Mouse (Mus musculus) liver, embryonic 15.5 days (tissue): ENCODE data around the gene Kmt5a. TPM values are rescaled to one million over a fixed set of nuclear protein-coding genes. Genes with fewer than 3 reads are reported as not detected.
"Not testable (repeated sequence)": the region's sequence is repeated elsewhere in the genome, so short reads cannot be mapped to it uniquely, and the experiment has no call there.

Experiments
- ATAC-seq: fragments of 200-750 bp; cut with Nextera tagmentation; 2 replicates; pipeline ENCODE4 v1.8.0; 2017; ENCODE audit warnings: moderate number of reproducible peaks, mild to moderate bottlenecking, moderate library complexity; ENCODE audit not compliant: insufficient read depth
- H3K27ac ChIP-seq: fragments of 300-500 bp; sonication (generic); replicated peaks from 2 replicates; pipeline ENCODE4 v1.5.1; 2015; ENCODE audit warnings: mild to moderate bottlenecking, inconsistent platforms
- H3K27me3 ChIP-seq: fragments of 300-500 bp; sonication (generic); 2 replicates; pipeline ENCODE4 v1.6.1; 2015; ENCODE audit warnings: mild to moderate bottlenecking, inconsistent platforms
- H3K36me3 ChIP-seq: fragments of 300-500 bp; sonication (generic); replicated peaks from 2 replicates; pipeline ENCODE4 v1.6.1; 2015; ENCODE audit warnings: moderate library complexity, mild to moderate bottlenecking, inconsistent platforms
- H3K4me1 ChIP-seq: fragments of 300-500 bp; sonication (generic); replicated peaks from 2 replicates; pipeline ENCODE4 v1.6.1; 2015; ENCODE audit warnings: inconsistent platforms
- H3K4me2 ChIP-seq: fragments of 300-500 bp; sonication (generic); 2 replicates; pipeline ENCODE4 v1.6.1; 2015; ENCODE audit warnings: moderate library complexity, mild to moderate bottlenecking, inconsistent platforms
- H3K4me3 ChIP-seq: fragments of 300-500 bp; sonication (generic); replicated peaks from 2 replicates; pipeline ENCODE4 v1.5.1; 2015; ENCODE audit warnings: mild to moderate bottlenecking, inconsistent platforms
- H3K9ac ChIP-seq: fragments of 300-500 bp; sonication (generic); 2 replicates; pipeline ENCODE4 v1.6.1; 2015; ENCODE audit warnings: moderate library complexity, mild to moderate bottlenecking, inconsistent platforms
- H3K9me3 ChIP-seq: fragments of 300-500 bp; sonication (generic); replicated peaks from 2 replicates; pipeline ENCODE4 v1.6.1; 2016; ENCODE audit warnings: inconsistent platforms
- WGBS: fragments of 180-500 bp; shearing (Covaris S2); methylation state at CpG from one replicate; pipeline ENCODE4 v1.1.7; 2015; ENCODE audit warnings: mixed read lengths; ENCODE audit not compliant: insufficient replicate concordance; 5-methylcytosine and 5-hydroxymethylcytosine counted together
- polyA plus RNA-seq: library from polyadenylated mRNA; unstranded; fragments of >200 nt; fragmentation: Nextera tagmentation; extraction: Ambion mirVana; gene quantifications from 2 replicates; pipeline ENCODE4 v1.2.1, GENCODE M21; 2015

Kmt5a gene
- polyA plus RNA-seq, 1 experiment from 2014 or later = 60.1 TPM

GRCm38 (mm10) chr5:124446301-124446881 lies 6.7 kb downstream of the Kmt5a start:
- peaks cover 59% of the 10 kb centered on the region for H3K36me3 ChIP-seq
- H3K4me2 ChIP-seq = peak overlapping the region; percentile 99
- no peaks in the 10 kb centered on the region for H3K27me3 ChIP-seq
- peak overlapping the region; percentile 93 for H3K9ac ChIP-seq
- peaks cover 94% of the 10 kb centered on the region for H3K4me1 ChIP-seq
- H3K27ac ChIP-seq = peak overlapping the region; percentile 93
- peak overlapping the region; percentile 89 for H3K4me3 ChIP-seq
- no peaks in the 10 kb centered on the region for H3K9me3 ChIP-seq
- ATAC-seq = peak; percentile 67
- WGBS = under 1% methylated on average over 15 of the region's 15 CpGs

DNA sequence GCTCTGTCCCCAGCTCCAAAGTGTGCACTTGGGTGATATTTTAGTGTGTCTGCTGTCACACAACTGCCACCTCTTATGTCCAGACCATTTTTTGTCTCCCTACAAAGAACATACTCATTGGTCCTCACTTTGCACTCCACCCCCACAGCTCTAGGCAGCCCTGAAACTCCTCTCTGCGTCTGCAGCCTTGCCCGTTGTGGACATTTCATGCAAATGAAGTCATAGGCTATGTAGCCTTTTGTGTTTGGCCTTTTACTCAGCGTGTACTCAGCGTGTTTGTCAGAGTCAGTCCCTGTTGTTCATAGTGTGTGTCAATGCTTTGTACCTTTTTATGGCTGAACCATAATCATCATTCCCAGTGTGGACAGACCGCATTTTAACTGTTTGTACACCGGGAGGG lies 9.8 kb downstream of the Kmt5a start:
- peak overlapping the region; percentile 27 for H3K4me2 ChIP-seq

DNA sequence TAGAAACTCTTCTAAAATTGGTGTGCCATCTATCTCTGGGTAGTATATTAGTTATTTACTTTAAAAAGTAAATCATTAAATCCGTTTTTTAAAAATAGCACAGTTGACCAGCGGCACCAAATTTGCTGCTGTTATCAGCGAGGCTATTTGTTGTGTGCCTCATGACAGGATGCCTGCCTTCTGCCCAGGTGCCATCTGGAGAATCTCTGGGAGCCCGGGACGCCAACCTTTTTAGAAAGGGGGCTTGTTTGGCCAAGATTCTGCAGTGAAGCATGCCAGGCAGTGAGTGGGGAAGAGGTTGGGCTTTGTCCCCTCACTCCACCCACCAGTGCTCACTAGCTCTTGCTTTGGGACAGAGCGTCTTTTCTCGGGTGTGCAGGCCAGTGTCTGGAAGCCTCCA lies 10.3 kb downstream of the Kmt5a start:
- 68% methylated on average over 7 of the region's 7 CpGs for WGBS
- peak overlapping the region; percentile 7; the same call in 1 of the 2 replicates for H3K4me3 ChIP-seq
- ATAC-seq = no peak
- H3K4me2 ChIP-seq = peak overlapping the region; percentile 54
- peaks cover 72% of the 10 kb centered on the region for H3K4me1 ChIP-seq
- no peaks in the 10 kb centered on the region for H3K27me3 ChIP-seq
- no peaks in the 10 kb centered on the region for H3K9me3 ChIP-seq
- H3K27ac ChIP-seq = peak overlapping the region; percentile 83
- H3K9ac ChIP-seq = peak overlapping the region; percentile 19; the same call in 1 of the 2 replicates
- H3K36me3 ChIP-seq = peaks cover 84% of the 10 kb centered on the region

More for the DNA sequence above, 9.8 kb downstream of the Kmt5a start:
- no peaks in the 10 kb centered on the region for H3K27me3 ChIP-seq
- peaks cover 79% of the 10 kb centered on the region for H3K36me3 ChIP-seq
- H3K9me3 ChIP-seq = no peaks in the 10 kb centered on the region
- 73% methylated on average over 6 of the region's 6 CpGs for WGBS
- H3K9ac ChIP-seq = no peak overlapping the region; the same call in 1 of the 2 replicates
- ATAC-seq = no peak
- no peak overlapping the region for H3K4me3 ChIP-seq
- peak overlapping the region; percentile 83 for H3K27ac ChIP-seq
- peaks cover 78% of the 10 kb centered on the region for H3K4me1 ChIP-seq

DNA sequence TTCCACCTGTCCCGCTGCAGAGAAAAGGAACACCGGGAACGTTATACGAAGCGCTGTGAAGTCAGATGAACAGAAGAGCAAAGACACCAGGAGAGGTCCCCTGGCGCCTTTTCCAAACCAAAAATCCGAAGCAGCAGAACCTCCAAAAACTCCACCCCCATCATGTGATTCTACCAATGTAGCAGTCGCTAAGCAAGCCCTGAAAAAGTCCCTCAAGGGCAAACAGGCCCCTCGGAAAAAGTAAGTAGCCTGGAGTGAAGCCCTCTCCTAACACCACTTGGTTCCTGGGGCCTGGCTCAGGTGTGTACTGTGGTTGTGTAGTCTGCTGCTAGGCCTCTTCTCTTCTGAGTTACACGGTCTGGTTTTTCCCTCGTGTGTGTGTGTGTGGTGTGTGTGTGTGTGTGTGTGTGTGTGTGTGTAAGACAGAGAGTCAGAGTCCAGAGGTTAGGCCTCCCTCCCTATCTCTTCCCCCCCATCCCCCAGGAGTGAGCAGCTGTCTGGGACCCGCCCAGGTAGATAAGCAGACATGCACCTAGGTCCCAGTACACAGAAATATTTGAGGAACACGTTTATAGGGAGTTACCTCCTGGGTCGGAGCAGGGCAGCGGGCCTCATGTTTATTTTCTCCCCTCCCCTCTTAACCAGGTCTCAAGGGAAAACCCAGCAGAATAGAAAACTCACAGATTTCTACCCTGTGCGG lies 11.1 kb downstream of the Kmt5a start:
- Histone ChIP-seq H3K27me3 (no peaks in the 10 kb centered on the region), H3K9me3 (no peaks in the 10 kb centered on the region), H3K4me1 (peaks cover 70% of the 10 kb centered on the region), H3K4me3 (0 out of 2 replicates have a peak overlapping the region, but pooled peaks have one; percentile 14), H3K36me3 (peaks cover 92% of the 10 kb centered on the region), H3K27ac (peak overlapping the region; percentile 83), H3K9ac (peak overlapping the region; percentile 19; the same call in 1 of the 2 replicates), H3K4me2 (peak overlapping the region; percentile 54)
- ATAC-seq = peak; percentile 63
- WGBS = 63% methylated on average over 16 of the region's 16 CpGs

- peaks cover 52% of the 10 kb centered on the region for H3K4me1 ChIP-seq
- H3K4me3 ChIP-seq = no peak overlapping the region
- no peaks in the 10 kb centered on the region for H3K27me3 ChIP-seq
- H3K9me3 ChIP-seq = no peaks in the 10 kb centered on the region
- peaks cover 100% of the 10 kb centered on the region for H3K36me3 ChIP-seq
- 78% methylated on average over 15 of the region's 15 CpGs for WGBS
- no peak overlapping the region for H3K4me2 ChIP-seq
- no peak for ATAC-seq
- H3K27ac ChIP-seq = no peak overlapping the region
- H3K9ac ChIP-seq = no peak overlapping the region
Measured at GRCm38 (mm10) chr5:124452494-124453228, 12.9 kb downstream of the Kmt5a start.

DNA sequence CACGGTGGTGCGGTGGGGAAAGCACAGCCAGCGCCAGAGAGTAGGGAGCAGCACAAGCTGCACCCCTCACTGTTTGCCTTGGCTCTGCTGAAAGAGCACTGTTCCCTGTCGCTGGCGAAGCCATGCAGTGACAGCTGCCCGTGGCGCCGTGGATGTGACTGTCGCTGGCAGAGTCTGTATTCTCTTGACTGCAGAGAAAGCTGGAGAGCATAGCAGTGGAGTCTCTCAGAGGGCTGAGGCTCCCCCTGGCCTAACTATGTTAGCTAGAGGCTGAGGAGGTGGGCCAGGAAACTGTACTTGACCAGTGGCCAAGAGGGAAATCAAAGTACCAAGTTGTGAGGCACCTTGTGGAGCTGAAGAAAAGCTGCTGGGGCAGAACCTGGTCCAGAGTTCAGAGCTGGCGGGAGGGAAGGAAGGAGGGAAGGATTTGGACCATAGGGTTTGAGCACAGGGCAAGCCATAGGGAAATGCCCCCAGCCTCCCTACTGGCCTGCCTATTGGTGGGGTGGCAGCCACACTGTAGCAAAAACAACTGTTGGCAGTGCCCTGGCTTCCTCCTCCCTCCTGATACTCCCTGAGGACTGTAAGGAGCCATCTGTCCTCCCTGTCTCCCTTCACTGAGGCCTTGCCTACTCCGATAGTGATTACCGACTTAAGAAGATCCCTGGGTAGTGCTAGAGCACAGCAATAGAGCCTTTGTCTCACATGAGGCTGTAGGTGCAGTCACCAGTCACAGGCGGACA lies 13.8 kb downstream of the Kmt5a start:
- H3K27ac ChIP-seq = no peak overlapping the region
- ATAC-seq = no peak
- no peak overlapping the region for H3K4me3 ChIP-seq
- no peaks in the 10 kb centered on the region for H3K27me3 ChIP-seq
- 89% methylated on average over 13 of the region's 13 CpGs for WGBS
- H3K4me2 ChIP-seq = no peak overlapping the region
- peaks cover 43% of the 10 kb centered on the region for H3K4me1 ChIP-seq
- no peak overlapping the region for H3K9ac ChIP-seq
- peaks cover 100% of the 10 kb centered on the region for H3K36me3 ChIP-seq
- H3K9me3 ChIP-seq = no peaks in the 10 kb centered on the region

DNA sequence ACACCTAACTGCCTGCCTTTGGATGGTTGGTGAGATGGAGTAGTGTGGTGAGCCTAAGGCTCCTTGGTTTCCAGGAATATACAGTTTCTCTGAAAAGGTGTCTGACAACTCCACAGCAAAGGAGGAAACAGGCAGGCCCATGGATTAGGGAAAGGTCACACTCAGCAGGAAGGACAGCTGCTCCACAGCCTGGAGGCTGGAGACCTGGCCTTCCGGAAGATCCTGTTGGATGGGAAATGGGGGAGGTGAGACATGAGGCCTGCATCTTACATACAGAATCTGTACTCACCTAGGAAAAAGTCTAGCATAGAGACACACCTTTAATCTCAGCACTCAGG lies 14.3 kb downstream of the Kmt5a start:
- 83% methylated on average over 1 of the region's 1 CpGs for WGBS
- no peak overlapping the region for H3K27ac ChIP-seq
- H3K27me3 ChIP-seq = no peaks in the 10 kb centered on the region
- ATAC-seq = no peak
- H3K4me1 ChIP-seq = peaks cover 38% of the 10 kb centered on the region
- peaks cover 100% of the 10 kb centered on the region for H3K36me3 ChIP-seq
- no peak overlapping the region for H3K4me3 ChIP-seq
- no peaks in the 10 kb centered on the region for H3K9me3 ChIP-seq
- H3K9ac ChIP-seq = no peak overlapping the region
- H3K4me2 ChIP-seq = no peak overlapping the region

- Histone ChIP-seq H3K4me2 (no peak overlapping the region), H3K4me3 (no peak overlapping the region), H3K9me3 (no peaks in the 10 kb centered on the region), H3K27ac (no peak overlapping the region), H3K36me3 (peaks cover 99% of the 10 kb centered on the region), H3K4me1 (peaks cover 11% of the 10 kb centered on the region), H3K9ac (no peak overlapping the region), H3K27me3 (no peaks in the 10 kb centered on the region)
- whole genome bisulfite sequencing = 89% methylated on average over 6 of the region's 6 CpGs
- ATAC-seq = no peak
Measured at GRCm38 (mm10) chr5:124456762-124457161, 17.0 kb downstream of the Kmt5a start.

DNA sequence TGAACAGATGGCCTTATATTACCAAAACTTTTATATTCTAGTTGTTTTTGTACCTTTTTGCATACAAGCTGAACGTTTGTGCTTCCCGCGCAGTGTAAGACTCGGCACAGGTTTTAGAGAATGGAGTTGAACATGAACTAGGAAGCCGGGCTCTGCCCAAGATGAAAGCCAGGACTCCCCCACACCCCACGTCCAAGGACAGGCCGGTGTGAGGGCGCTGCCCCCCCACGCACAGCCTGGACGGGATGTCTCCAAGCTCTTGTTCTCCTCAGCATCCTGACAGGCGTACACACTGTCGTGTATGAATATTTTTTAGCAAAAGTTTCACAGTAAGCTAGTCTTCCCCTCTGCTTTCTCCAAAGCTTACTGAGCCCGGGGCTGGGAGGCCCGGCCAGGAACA lies 21.2 kb downstream of the Kmt5a start:
- not testable (repeated sequence) for ATAC-seq, H3K4me1 ChIP-seq, H3K4me3 ChIP-seq, H3K27ac ChIP-seq, H3K9me3 ChIP-seq, H3K27me3 ChIP-seq, H3K9ac ChIP-seq, H3K4me2 ChIP-seq
- 89% methylated on average over 14 of the region's 14 CpGs for WGBS
- H3K36me3 ChIP-seq = peaks cover 80% of the 10 kb centered on the region

DNA sequence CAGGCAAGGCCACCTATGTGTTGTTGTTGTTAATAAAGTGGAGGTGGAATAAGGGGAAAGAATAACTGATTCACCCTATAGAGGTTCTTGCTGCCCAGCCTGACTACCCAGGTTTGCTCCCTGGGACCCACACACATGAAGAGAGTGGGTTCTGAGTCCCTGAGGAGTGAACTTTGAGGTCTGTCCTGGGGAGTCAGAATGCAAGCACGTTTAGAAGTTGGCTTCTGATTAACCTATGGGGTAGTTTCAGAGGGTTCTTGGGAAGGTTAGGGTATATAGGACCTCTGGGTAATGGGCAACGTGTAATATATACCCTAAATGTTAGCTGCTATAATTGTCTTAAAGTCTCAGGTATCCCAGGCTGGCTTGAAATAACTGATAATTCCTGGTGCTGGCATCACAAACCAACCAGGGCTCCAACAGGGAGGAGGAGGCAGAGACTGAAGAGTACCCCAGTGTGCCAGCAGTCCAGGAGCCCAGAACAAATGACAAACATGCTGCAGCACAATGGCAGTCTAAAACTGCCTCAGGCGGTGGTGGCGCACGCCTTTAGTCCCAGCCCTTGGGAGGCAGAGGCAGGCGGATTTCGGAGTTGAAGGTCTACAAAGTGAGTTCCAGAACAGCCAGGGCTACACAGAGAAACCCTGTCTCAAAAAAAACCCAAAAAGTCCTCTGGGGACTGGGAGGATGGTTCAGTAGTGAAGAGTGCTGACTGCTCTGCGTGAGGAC lies 22.7 kb downstream of the Kmt5a start:
- Histone ChIP-seq H3K4me2 (no peak overlapping the region), H3K9ac (no peak overlapping the region), H3K4me3 (no peak overlapping the region), H3K27me3 (no peaks in the 10 kb centered on the region), H3K36me3 (peaks cover 71% of the 10 kb centered on the region), H3K27ac (no peak overlapping the region), H3K4me1 (no peaks in the 10 kb centered on the region), H3K9me3 (no peaks in the 10 kb centered on the region)
- no peak for ATAC-seq
- 88% methylated on average over 8 of the region's 8 CpGs for WGBS
